Mouse (Mus musculus): ENCODE measurements at regions not wholly inside any gene's neighbourhood (a gene's known extent, or its start where the extent isn't known, plus 50 kb on each side); places are given as distances from the start of the nearest gene placed in this dataset.
A peak's percentile ranks its signal among the peaks of the same experiment; 100 is the strongest.
"Not testable (repeated sequence)": the region's sequence is repeated elsewhere in the genome, so short reads cannot be mapped to it uniquely, and the experiment has no call there.

GRCm38 (mm10) chr10:49985038-49985437, 196.5 kb upstream of the Grik2 start:
- H3K27me3 ChIP-seq (ENCODE audit: insufficient read depth, low read length): no peaks in the 10 kb centered on the region

DNA sequence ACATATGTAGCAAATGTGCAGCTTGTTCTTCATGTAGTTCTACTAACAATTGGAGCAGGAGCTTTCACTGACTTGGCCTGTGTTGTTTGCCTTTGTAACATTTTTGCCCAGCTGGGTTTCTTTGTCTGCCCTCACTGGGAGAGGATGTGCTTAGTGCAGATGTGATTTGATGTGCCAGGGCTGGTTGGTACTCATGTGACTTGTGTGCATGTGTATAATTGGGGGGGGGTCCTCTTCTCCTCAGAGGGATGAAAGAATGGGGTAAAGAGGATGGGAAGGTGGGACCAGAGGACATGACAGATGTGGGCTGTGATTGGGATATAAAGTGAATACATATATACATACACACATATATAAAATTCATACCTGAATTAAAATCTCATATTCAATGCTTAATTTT, 163.9 kb upstream of the Grik2 start:
- no peak overlapping the region for H3K9ac ChIP-seq (replicated peaks; ENCODE audit: low read length, poor library complexity, severe bottlenecking)
- H3K27ac ChIP-seq (ENCODE audit: low read depth, low read length): no peak overlapping the region
- H3K4me3 ChIP-seq (ENCODE audit: low read depth, low read length): no peak overlapping the region
- no peaks in the 10 kb centered on the region for H3K9me3 ChIP-seq (ENCODE audit: low read length)
- no peaks in the 10 kb centered on the region for H3K4me1 ChIP-seq (ENCODE audit: insufficient read depth, low read length)
- H3K36me3 ChIP-seq (ENCODE audit: insufficient read depth, low read length): no peaks in the 10 kb centered on the region
- DNase-seq (ENCODE audit: low spot score) (no peak), ATAC-seq (ENCODE audit: low FRiP score) (no peak)
- TF ChIP-seq CTCF (IDR thresholded peaks at IDR 0.05): no peak
- no peak overlapping the region for H3K4me2 ChIP-seq (ENCODE audit: low read depth, low read length, poor library complexity, severe bottlenecking)
- H3K27me3 ChIP-seq (ENCODE audit: insufficient read depth, low read length): no peaks in the 10 kb centered on the region

More at GRCm38 (mm10) chr10:49985038-49985437, 196.5 kb upstream of the Grik2 start:
- DNase-seq (ENCODE audit: low spot score): peak; percentile 67
- no peak for ATAC-seq (ENCODE audit: low FRiP score)
- Histone ChIP-seq H3K9me3 (ENCODE audit: low read length) (no peaks in the 10 kb centered on the region), H3K4me1 (ENCODE audit: insufficient read depth, low read length) (no peaks in the 10 kb centered on the region), H3K9ac (replicated peaks; ENCODE audit: low read length, poor library complexity, severe bottlenecking) (no peak overlapping the region), H3K4me2 (ENCODE audit: low read depth, low read length, poor library complexity, severe bottlenecking) (no peak overlapping the region), H3K27ac (ENCODE audit: low read depth, low read length) (no peak overlapping the region), H3K36me3 (ENCODE audit: insufficient read depth, low read length) (no peaks in the 10 kb centered on the region), H3K4me3 (ENCODE audit: low read depth, low read length) (no peak overlapping the region)
- TF ChIP-seq CTCF (IDR thresholded peaks at IDR 0.05): no peak
- WGBS: 83% methylated on average over 2 of the region's 2 CpGs

DNA sequence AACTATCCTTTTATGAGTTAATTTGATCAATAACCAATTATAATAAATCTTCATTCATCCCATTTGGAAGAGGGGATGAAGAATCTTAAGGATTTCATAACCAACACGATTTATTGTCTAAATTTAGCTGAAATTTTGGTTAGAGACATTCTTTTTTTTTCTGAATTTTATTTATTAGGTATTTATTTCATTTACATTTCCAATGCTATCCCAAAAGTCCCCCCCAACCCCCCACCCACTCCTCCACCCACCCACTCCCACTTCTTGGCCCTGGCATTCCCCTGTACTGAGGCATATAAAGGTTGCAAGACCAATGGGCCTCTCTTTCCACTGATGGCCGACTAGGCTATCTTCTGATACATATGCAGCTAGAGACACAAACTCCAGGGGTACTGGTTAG, 148.7 kb upstream of the Grik2 start:
- H3K9ac ChIP-seq (replicated peaks; ENCODE audit: low read length, poor library complexity, severe bottlenecking): not testable (repeated sequence)
- WGBS: 75% methylated on average over 2 of the region's 2 CpGs

DNA sequence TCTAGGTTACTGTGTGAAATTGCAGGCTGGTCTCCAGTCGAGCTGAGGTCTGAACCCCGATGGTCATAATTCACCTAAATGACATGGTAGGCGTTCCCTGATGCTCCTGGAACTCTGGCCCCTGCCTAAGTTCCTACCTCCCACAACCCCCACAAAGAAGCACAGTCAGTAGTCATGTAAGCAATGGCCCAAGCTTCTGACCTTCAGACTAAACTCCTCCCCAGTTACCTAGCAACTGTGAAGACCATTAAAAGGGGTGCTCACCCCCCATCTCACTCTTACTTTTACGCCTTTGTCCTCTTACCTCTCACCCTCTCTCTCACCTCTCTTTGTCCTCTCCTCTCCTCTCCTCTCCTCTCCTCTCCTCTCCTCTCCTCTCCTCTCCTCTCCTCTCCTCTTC, 120.6 kb upstream of the Grik2 start:
- H3K36me3 ChIP-seq (ENCODE audit: insufficient read depth, low read length); H3K27me3 ChIP-seq (ENCODE audit: insufficient read depth, low read length); DNase-seq (ENCODE audit: low spot score); H3K9ac ChIP-seq (replicated peaks; ENCODE audit: low read length, poor library complexity, severe bottlenecking); H3K4me1 ChIP-seq (ENCODE audit: insufficient read depth, low read length); H3K4me2 ChIP-seq (ENCODE audit: low read depth, low read length, poor library complexity, severe bottlenecking); H3K4me3 ChIP-seq (ENCODE audit: low read depth, low read length); H3K27ac ChIP-seq (ENCODE audit: low read depth, low read length); H3K9me3 ChIP-seq (ENCODE audit: low read length); ATAC-seq (ENCODE audit: low FRiP score): not testable (repeated sequence)
- WGBS: 86% methylated on average over 4 of the region's 4 CpGs

More for the DNA sequence above, 148.7 kb upstream of the Grik2 start:
- not testable (repeated sequence) for H3K4me3 ChIP-seq (ENCODE audit: low read depth, low read length); H3K9me3 ChIP-seq (ENCODE audit: low read length); H3K4me2 ChIP-seq (ENCODE audit: low read depth, low read length, poor library complexity, severe bottlenecking); H3K27ac ChIP-seq (ENCODE audit: low read depth, low read length); ATAC-seq (ENCODE audit: low FRiP score); H3K4me1 ChIP-seq (ENCODE audit: insufficient read depth, low read length); H3K27me3 ChIP-seq (ENCODE audit: insufficient read depth, low read length); DNase-seq (ENCODE audit: low spot score); H3K36me3 ChIP-seq (ENCODE audit: insufficient read depth, low read length)

DNA sequence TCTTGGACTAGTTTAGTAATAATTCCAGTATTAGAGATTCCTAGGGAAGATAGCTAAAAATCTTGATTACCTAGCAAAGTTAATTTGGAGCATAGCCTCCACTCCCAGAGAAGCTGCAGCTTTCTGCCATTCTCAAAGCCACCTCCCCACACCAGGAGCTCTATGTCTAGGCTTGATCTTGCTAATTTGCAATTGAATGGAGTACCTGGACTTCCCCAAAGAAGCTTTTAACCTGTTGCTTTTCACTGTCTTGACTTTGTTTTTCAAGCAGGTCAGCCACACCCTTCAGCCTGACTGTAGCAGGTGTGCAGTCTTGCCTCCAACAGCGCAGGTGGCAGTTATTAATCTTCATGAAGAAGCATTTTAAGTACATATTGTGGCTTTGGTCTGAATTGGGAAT, 119.6 kb upstream of the Grik2 start:
- not testable (repeated sequence) for H3K4me3 ChIP-seq (ENCODE audit: low read depth, low read length); H3K27ac ChIP-seq (ENCODE audit: low read depth, low read length); H3K9ac ChIP-seq (replicated peaks; ENCODE audit: low read length, poor library complexity, severe bottlenecking); DNase-seq (ENCODE audit: low spot score); H3K9me3 ChIP-seq (ENCODE audit: low read length); H3K4me1 ChIP-seq (ENCODE audit: insufficient read depth, low read length); H3K36me3 ChIP-seq (ENCODE audit: insufficient read depth, low read length); H3K27me3 ChIP-seq (ENCODE audit: insufficient read depth, low read length); ATAC-seq (ENCODE audit: low FRiP score); H3K4me2 ChIP-seq (ENCODE audit: low read depth, low read length, poor library complexity, severe bottlenecking)
- 69% methylated on average over 1 of the region's 1 CpGs for WGBS

GRCm38 (mm10) chr10:49904626-49905025, 116.1 kb upstream of the Grik2 start:
- H3K4me3 ChIP-seq (ENCODE audit: low read depth, low read length); DNase-seq (ENCODE audit: low spot score); H3K27me3 ChIP-seq (ENCODE audit: insufficient read depth, low read length); ATAC-seq (ENCODE audit: low FRiP score); H3K9ac ChIP-seq (replicated peaks; ENCODE audit: low read length, poor library complexity, severe bottlenecking); H3K27ac ChIP-seq (ENCODE audit: low read depth, low read length); H3K4me1 ChIP-seq (ENCODE audit: insufficient read depth, low read length); H3K9me3 ChIP-seq (ENCODE audit: low read length); H3K36me3 ChIP-seq (ENCODE audit: insufficient read depth, low read length); H3K4me2 ChIP-seq (ENCODE audit: low read depth, low read length, poor library complexity, severe bottlenecking): not testable (repeated sequence)
- WGBS: 94% methylated on average over 1 of the region's 1 CpGs

DNA sequence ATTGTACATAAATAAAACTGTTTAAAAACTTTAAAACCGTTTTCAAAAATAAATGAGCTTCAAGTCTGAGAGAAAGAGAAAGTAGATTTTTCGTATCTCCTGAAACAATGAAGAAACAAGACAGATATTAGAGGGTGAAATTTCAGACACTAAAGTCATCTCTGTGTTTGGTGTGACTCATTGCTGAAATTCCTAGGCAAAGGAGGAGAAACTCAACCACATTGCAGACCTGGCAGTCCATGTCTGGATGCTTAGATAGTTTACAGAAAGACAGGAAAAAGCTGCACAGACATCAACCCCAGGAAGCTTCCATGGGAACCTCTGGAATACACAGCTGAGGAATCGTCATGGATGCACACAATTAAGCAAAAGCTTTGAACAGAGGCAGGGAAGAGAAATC, 106.9 kb upstream of the Grik2 start:
- Histone ChIP-seq H3K4me3 (ENCODE audit: low read depth, low read length) (no peak overlapping the region), H3K36me3 (ENCODE audit: insufficient read depth, low read length) (no peaks in the 10 kb centered on the region), H3K4me1 (ENCODE audit: insufficient read depth, low read length) (no peaks in the 10 kb centered on the region), H3K27me3 (ENCODE audit: insufficient read depth, low read length) (no peaks in the 10 kb centered on the region), H3K9ac (replicated peaks; ENCODE audit: low read length, poor library complexity, severe bottlenecking) (no peak overlapping the region), H3K9me3 (ENCODE audit: low read length) (no peaks in the 10 kb centered on the region), H3K27ac (ENCODE audit: low read depth, low read length) (no peak overlapping the region), H3K4me2 (ENCODE audit: low read depth, low read length, poor library complexity, severe bottlenecking) (no peak overlapping the region)
- TF ChIP-seq CTCF (IDR thresholded peaks at IDR 0.05): no peak
- ATAC-seq (ENCODE audit: low FRiP score) (no peak), DNase-seq (ENCODE audit: low spot score) (no peak)
- WGBS: 69% methylated on average over 3 of the region's 3 CpGs
